Mouse (Mus musculus) spleen, adult 18-20 months (tissue): ENCODE data around the gene Rere.
A peak's percentile ranks its signal among the peaks of the same experiment; 100 is the strongest.
"Not testable (repeated sequence)": the region's sequence is repeated elsewhere in the genome, so short reads cannot be mapped to it uniquely, and the experiment has no call there.

Experiments used
- DNase-seq, 2 experiments: peaks; one replicate each; pipeline ENCODE4 v3.0.0; 2022; ENCODE audit warnings: mixed read lengths in 2 of 2

Rere gene

DNA sequence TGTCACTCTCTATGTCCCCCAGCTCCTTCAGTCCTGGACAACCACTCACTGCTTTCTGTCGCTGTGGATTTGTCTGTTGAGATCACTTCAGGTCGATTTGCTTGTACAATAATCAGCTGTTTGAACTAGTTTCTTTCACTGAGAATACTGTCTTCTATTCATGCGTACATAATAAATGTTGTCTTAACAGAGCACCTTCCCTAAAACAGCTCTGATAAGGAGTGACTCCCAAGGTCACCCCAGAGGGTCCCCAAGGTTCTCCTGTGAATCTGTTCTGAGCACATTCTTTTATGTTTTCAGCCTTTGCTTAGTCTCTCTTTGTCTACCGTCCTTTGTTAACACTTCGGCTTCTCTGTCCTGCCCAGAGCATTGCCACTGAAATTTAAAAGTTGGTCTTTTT, 241.0 kb downstream of the Rere start:
- no peak for DNase-seq

DNA sequence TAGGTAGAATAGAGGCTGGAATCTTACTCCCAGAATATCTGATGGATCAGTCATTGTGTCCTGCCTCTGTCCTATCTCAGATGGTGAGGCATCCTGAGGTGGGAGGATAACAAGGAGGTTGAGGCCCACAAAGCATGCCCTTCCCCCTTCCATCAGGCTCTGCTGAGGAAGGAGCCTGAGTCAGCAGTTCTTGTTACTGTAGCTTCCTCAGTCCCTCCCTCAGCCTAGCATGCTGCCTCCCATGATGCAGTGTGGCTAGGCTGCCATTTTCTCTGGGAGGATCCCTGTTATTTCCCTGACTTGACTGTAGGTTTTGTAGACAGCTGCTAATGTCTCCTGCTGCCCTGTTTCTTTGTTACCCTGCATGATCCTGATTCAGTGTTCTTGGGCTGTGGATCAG, 241.9 kb downstream of the Rere start:
- DNase-seq = no peak

DNA sequence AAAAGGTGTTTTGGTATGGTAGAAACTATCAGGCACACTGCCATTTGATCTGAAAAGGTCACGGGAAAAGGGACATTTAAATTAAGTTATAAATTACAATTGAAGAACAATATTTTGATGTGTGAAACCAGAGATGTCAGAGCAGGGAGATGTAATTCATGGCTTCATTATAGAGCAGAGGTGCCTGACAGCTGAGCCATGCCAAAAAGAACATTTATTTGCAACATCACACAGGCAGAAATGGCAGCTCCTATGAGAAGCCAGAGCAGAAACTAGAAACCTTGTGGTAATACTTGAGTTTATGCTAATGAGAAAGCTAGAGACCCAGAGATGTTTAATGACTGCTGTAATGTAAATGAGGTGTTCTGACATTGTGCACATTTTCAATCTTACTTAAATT, 244.8 kb downstream of the Rere start:
- DNase-seq = no peak

DNA sequence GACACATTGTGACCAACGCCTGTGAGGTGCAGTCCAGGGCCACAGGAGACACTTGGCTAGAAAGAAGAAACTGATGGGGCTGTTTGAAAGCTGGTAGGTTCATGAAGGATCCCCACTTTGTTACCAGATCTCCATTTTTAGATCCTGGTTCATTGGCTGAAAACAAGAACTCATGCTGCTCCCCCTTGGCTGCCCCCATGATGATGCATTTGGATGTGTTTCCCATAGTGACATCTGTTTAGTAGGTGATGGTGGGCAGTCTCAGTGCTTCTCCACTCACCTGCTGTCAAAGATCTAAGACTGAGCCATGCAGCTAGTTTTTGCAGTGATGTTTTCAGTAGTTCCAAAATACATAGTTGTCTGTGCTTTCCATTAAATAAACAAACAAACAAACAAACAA, 247.0 kb downstream of the Rere start:
- DNase-seq = no peak

DNA sequence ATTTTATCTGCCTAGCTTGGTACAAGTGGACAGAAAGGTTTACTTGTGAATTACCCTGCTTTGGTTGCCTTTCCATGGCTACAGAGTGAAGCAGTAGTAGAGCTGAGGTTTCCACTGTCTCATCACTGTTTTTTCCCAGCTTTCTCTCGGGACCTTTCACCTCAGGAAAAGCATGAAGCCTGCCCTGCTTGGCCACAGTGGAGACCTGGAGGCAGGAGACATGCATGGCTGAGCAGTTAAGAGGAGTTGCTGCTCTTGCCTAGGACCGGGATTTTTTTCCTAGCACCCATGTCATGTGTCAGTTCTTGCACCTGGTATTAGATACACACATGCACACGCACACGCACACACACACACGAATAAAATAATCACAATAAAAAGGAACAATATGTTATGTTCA, 247.4 kb downstream of the Rere start:
- no peak for DNase-seq

DNA sequence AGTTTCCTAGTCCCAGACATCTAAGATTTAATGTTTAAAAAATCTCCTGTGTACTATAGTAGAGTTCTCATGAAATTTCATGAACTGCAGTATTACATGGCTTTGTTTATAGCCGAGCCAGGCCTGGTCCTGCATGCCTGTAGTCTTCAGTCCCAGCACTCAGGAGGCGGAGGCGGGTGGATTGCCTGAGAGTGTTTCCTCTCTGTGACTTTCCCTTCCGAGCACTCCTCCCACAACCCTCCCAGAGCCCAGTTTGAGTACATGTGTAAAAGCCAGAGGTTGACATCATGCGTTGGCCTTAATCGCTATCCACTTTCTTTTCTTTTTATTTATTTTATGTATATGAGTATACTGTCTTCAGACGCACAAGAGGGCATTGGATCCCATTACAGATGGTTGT, 250.4 kb downstream of the Rere start:
- no peak for DNase-seq

DNA sequence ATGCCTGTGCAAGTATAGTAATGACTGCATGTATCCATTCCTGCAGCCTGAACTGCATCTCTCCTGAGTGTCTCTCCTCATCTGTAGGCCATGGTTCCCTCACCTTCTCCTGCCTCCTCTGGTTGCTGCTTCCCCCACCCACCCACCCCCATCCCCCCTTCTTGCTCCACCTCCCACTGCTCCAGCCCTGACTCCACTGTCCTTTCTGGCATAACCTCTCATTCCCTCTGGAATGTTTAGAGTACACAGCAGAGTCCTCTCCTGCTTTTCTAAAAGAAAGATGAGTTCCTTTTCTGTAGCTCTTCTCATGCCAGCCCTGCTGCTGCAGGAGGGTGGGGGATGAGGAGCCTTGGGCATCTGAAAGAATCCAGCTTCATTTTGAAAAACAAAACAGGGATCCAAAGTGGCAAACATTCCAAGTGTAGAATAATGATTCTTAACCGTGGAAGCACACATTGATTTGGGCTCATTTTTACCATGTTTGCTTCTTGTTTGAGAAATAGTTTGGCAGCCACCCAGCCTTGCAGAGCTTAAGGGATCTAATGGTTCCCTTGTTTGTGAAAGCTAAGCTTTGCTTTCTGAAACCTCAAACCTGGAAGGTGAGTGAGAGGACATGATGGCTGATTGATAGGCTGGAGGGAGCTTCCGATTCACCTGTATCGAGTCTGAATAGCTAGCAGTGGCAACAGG, 255.5 kb downstream of the Rere start:
- no peak for DNase-seq

DNA sequence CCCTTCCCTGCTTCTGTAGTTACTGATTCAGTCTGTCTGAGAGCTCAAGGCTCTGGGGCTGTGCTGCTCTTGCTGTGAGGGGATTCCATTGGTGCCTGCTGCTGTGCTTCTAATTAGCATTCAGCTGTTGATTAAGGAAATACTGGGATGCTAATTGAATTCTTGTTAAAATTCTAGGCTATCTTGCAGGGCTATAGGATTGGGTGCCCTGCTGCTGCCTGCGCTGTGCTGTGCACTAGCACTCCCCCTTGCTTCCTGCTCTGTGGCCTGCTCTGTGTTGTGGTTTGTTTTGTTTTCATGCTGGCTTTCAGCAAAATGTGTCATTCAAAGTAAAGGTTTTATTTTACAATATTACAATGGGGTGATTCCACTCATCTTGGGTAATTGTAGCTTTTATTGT, 258.4 kb downstream of the Rere start:
- no peak for DNase-seq

DNA sequence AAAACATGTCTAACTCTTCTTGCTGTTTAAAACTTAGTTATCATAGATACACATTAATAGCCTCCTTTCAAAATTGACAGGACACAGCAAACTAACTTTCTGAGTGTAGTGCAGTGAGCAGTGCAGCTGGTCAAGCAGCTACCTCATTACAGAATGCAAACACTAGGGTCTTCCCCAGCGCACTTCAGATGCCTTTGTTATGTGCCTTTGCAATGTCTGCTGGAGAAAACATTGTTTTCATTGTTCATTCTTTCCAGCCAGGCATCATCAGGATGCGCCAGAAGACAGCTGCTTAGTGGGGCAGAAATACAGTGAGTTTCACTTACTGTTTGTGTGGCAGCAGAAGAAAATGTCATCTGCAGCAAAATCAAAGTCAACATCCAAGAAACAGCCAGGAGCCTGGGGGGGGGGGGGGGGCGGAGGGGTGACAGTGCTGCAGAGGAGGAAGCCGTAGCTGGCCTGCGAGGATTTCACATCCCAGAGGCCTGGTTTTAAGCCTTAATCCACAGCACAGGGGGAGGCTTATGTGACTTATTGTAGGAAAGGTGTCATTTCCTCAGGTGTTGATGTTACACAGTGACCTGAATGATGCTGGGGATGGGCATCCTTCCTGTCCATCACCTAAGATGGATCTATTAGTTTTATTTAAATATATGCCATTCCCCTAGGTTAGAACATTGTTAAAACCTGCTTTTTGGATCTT, 259.1 kb downstream of the Rere start:
- DNase-seq = no peak

DNA sequence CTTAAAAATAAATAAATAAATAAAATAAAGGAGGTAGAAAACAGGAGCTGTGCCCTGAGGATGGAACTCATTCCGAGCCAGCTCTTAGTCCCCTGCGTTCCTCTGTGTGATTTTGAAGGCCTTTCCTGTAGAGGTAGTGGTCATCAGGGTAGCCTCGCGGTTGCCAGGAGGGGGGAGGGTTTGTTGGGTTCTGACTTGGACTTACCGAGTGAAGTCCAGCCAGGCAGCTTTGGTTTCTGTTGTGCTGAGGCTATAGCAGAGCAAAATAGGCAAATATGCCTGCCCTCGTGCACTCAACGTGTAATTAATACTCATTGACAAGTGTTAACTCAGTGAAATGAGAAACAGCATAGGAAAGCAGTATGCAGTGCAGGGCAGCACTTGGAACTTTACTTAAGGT, 262.8 kb downstream of the Rere start:
- no peak for DNase-seq

DNA sequence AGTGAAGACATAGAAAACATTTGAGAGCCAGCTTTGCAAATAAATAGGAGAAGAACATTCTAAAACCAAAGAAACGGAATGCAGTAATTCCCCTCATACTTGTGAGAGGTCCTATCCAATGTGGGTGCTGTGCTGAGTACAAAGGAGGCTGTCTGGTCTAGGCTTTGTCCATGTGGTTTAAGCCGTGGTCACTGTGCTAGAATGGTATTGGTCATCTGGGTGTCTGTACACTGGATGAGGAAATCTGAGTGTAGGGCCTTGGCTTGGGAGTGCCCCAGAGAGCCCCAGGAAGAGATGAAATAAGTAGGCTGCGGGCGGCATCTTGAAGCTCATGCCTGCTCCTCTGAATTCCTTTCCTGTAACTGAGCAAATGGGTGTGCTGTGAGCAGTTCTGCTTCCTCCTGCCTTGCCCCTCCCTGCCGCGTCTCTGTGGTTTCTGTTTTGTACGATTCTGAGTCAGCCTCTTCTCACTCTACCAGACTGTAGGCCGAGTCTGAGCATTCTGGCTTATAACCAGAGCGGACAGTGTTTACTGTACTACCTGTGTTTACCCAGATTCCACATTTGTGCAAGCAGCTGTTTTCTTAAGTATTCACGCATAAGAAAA, 263.3 kb downstream of the Rere start:
- peak; percentile 58 to 64 for DNase-seq

DNA sequence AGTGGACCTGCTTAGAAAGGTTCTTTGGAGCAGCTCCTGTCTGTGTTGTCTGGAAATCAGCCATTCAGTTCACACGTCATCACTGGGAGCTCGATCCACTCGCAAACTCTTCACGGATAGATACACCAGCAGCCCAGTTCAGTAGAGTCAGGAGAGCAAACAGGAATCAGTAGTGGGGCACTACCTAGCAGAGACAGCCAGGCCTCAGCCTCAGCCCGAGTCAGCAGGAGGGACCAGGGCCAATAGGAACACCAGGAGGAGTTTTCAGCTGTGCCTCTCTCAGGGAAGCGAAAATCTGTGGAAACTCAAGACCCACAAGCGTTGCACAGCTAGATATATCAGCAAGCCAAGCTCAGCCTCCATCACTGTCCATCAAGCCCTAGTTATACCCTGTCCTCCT, 264.3 kb downstream of the Rere start:
- no peak for DNase-seq

DNA sequence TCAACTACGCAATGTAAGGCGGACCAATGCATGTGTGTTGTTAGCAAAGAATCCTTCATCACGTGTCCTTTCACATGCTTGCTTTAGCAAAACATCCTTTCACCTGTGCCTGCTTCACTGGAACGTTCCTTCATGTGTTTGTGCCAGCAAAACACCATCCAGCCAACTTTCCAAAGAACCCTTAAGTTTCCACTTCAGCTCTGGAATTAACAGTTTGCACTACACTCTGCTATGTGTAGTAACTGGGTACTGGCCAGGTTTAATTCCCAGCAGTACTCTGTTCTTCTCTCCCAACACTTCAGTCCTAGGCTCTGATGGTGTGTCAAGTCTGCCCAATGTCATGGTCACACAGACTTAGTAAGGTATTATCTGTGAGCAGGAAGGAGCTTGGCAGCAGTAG, 264.9 kb downstream of the Rere start:
- not testable (repeated sequence) for DNase-seq

DNA sequence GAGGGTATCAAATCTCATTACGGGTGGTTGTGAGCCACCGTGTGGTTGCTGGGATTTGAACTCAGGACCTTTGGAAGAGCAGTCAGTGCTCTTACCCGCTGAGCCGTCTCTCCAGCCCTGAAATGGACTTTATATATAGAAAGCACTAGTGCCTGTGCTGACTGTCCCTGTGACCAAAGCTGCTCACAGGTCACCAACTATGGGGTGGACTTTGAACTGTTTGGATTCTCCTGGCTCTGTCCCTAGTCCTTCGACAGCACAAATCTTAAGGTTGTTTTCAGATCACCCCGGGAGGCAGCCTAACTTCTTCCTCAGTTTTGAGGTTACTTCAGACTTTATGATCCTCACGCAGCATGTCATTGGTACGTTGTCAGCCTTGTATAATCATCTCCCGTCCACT, 267.9 kb downstream of the Rere start:
- DNase-seq = no peak

DNA sequence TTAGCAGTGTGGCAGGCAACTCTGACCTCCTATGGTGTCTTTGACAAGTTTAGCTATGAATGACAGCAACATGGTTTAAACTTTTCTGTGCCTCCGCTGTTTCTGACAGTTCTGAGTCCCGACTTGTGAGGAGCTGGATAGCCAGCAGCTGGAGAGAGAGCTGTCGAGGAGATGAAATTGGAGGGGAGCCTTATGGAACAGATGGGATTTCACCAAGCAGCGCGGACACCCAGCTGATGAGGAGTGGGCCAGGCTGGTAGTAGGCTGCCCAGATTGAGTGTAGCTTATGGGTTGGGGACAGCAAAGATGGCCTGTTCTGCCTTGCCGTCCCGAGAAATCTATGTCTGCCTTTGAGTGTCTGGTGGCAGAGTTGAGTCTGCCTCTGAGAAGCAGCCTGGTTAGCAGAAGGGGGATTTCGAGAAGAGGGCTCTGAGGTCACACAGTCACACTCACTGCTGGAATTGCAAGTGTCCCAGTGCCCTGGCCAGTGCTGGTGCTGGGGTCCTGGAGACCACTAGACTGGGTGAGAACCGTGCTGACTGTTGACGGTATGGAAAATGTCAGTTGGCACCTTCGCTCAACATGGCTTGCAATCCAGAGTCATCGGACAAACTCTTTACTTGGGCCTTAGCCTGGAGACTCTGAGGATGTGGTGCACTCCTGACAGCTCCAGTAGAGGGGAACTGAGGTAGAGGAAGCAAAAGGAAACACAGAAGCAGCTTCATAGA, 268.7 kb downstream of the Rere start:
- no peak for DNase-seq

DNA sequence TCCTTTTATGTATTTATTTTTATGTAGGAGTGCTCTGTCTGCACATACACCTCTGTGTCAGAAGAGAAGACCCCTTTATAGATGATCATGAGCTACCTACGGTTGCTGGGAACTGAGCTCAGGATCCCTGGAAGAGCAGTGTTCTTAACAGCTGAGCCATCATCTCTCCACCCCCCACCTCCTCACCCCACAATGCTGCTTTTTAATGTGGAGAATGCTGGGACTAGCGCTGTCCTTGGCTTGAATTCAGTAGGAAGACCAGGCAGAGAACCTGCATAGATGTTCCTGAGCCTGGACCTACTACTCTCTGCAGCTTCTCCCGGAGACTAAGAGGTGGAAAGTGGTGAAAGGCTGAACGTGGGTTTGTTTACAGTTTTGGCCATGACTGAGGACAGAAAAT, 269.9 kb downstream of the Rere start:
- no peak for DNase-seq

DNA sequence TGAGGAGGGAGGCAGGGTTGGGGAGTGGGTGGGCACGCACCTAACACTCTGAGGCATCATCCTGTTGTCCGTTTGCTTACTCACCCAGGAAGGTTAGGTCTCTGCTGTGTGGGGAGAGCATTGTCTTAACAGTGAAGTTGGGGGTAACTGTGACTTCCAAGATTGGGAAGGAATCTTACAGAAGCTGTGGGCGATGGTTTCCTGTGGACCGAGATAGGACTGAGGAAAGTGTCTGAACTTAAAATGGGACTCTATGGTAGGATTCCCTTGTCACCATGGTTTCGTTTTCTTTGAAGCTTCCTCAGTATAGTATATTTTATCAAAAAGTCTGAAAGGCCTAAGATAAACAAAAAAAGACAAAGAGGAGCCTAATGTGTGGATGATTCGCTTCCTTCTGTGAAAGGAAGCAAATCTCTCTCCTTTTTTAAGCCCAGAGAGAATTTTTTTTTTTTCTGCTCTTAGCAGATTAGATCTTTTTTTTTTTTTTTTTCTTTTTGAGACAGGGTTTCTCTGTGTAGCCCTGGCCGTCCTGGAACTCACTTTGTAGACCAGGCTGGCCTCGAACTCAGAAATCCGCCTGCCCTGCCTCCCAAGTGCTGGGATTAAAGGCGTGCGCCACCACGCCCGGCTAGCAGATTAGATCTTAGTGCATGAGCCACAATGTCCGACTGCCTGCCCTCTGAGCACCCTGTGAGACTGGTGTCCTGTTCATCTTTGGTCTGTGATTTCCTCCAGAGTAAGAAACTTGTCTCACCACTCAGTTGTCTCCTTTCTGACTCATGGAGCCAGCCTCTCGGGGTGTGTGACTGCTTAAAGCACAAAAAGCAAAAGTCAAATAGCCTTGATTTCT, 271.5 kb downstream of the Rere start:
- DNase-seq = no peak

DNA sequence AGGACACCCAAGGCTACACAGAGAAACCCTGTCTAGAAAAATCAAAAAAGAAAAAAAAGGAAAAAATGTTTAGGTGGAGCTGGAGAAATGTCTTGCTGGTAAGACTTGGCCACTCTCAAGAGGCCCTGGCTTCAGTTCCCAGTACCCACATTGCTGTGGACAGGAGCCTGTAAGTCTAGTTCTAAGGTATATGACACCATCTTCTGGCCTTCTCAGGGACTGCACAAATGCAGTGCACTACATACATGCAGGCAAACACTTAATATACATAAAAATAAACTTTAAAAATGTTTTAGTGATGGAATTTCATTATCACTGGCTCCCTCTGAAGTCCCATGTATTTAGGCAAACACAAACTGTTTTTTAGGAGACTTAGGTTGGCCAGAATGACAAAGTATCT, 274.3 kb downstream of the Rere start:
- DNase-seq = no peak

DNA sequence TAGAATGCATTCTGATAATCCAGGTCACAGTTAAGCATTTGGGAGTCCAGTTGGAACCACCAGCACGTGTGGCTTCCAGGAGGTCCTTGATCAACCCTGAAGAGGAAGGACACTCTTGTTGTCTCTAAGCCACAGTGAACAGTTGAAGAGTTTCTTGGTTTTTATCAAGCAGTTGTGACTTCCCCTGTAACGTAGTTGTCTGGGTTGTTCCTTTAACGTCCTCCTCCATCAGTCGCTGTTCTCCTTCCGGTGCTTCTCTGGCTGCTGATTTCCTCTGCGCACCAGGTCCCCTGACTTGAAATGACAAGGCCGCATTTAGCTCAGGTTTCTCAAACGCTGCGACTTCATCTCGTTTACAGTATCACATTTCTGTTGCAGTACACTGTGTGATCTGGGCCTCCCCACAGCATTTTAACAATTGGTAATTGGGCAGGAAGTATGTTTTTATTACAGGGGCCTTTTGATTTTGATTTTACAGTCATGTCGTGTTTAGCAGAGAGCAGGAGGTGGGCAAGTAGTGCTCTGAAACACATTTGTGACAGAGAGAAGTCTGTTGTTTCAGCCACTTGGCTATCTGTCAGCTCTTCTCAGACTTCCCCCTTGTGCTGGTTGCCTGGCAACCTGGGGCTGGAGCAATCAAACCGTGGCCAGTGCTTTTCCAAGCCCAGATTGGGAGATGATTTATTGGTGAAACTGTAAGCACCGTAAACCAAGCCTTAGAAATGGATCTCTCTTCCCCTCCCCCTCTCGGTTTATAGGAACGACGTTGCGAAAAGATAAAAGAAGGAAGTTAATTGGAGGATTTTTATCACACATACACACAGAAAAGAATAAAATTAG, 275.2 kb downstream of the Rere start:
- peak; percentile 54 to 58 for DNase-seq

DNA sequence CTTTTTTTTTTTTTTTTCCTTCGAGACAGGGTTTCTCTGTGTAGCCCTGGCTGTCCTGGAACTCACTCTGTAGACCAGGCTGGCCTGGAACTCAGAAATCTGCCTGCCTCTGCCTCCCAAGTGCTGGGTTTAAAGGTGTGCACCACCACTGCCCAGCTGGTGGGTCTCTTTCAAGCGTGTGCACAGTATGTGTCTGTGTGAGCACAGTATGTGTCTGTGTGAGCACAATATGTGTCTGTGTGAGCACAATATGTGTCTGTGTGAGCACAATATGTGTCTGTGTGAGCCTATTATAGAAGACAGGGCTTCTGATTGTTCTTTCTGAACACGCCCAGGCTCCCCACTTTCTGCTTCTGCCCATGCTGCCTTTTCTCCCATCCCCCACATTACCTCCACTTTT, 275.8 kb downstream of the Rere start:
- DNase-seq = not testable (repeated sequence)

DNA sequence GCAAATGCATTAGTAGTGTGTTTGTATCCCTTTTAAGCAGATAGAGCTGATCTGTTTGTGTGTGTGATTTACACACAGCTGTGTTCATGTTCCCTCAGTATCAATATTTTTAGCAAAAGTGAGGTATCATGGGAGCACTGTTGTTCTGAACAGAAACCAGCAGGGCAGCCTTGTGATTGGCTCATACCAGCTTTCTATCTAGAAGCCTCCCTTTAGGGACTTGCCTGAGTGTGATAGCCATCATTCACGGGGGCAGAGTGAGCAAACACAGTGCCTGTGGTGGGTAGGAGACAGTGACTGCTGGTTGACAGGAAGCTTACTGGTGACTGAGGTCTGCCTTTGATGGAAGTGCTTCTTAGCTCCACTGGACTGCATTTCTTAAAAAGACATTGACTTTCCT, 276.5 kb downstream of the Rere start:
- peak in 1 of 2 experiments; percentile 36 for DNase-seq

DNA sequence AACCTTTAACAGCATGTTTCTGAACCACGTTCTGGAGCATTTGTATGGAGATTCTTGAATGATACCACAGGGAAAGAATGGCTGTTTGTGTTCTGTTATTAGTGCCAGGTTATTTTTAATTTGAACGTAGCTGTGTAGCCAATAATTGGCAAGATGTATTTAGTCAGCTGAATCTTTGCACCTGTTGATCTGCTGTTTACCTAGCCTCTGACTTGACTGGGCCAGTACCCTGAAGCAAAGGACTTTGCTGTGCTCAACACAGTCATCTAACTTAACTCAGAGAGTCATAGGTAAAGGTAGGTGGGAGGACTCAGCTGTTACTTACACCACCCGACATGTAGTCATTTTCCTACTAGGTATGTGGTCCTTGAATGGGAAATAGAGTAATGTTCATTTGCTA, 278.1 kb downstream of the Rere start:
- DNase-seq = no peak
